Mouse (Mus musculus): ENCODE results near the gene Nxpe3.

DNA sequence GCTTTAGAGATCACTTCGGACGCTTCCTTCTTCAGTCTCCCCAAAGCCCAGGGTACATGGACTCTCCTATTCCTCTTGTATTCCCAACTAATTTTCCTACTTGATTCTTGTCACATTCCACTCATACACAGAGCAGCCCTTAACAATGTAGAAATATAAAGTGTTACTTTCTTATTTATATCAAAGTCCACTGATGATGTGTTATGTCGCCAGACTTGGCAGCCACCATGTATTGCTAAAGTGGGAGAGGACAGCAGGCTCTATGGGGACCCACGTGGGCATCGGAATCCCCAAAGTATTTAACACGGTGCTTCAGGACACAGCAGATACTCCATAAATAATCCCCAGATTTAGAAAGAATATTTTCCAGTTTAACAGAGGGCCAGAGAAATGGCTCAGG lies 80.4 kb downstream of the Nxpe3 start:
- no peak for TF ChIP-seq POLR2A (IDR thresholded peaks at IDR 0.05; ENCODE audit: extremely low read depth, insufficient read depth, low read length)
- TF ChIP-seq CTCF (IDR thresholded peaks at IDR 0.05; ENCODE audit: extremely low read depth, insufficient read depth, low read length): no peak
